Mouse (Mus musculus) neural tube, embryonic 10.5 days (tissue): Measurements from ENCODE around the gene Adgrg3.

Source experiments
- DNase-seq: peaks from one replicate; pipeline ENCODE4 v3.0.0-alpha.2; 2017; ENCODE audit warnings: low spot score; ENCODE audit errors: extremely low spot score

Gene Adgrg3

GRCm38 (mm10) chr8:95017451-95017850 lies at the start of gene Adgrg3:
Gene Adgrg3 (plus strand): TSS chr8:95017692.
- DNase-seq = no peak

DNA sequence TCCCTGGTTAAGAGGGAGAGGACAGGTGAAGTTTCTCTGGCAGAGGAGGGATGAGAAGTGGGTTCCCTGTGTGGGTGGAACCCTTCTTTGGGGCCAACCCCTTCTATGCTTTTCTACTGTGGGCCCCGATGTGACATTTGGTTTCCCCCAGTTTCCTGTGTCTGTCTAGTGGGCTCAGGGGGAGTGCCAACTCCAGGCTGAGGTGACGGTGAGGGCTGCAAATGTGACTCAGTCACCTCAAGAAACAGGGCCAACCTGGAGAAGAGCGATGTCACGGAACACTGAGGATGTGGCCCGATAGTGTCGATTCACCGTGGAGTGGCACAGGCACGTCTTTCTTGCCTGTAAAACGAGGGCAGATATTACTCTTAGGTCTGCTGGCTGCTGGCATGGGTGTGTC lies 44.2 kb upstream of the Adgrg3 start:
- DNase-seq = no peak

DNA sequence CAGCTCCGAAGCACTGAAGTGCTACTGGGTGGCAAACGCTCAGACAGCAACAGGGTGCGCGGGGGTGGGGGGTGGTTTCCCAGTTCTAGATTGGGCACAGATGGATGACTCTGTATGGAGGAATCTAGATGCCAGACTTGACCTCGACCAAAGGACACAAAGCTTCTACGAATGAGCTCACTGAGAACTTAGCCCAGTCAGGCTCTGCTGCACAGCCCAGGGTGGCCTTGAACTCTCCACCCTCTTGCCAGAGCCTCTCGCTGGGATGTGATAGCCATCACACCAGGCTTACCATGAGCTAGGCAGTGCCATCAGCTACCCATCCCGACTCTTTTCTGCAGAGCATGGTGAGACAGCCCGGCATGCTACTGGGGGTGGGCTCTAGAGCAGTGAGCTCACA lies 43.7 kb upstream of the Adgrg3 start:
- no peak for DNase-seq

GRCm38 (mm10) chr8:94974467-94975165 lies 42.9 kb upstream of the Adgrg3 start, which contains the start of gene Adgrg1:
Gene Adgrg1 (plus strand): TSS chr8:94974751.
- DNase-seq = no peak

GRCm38 (mm10) chr8:94976651-94977417 lies 40.7 kb upstream of the Adgrg3 start:
- no peak for DNase-seq

GRCm38 (mm10) chr8:94978131-94978530 lies 39.4 kb upstream of the Adgrg3 start:
- no peak for DNase-seq

DNA sequence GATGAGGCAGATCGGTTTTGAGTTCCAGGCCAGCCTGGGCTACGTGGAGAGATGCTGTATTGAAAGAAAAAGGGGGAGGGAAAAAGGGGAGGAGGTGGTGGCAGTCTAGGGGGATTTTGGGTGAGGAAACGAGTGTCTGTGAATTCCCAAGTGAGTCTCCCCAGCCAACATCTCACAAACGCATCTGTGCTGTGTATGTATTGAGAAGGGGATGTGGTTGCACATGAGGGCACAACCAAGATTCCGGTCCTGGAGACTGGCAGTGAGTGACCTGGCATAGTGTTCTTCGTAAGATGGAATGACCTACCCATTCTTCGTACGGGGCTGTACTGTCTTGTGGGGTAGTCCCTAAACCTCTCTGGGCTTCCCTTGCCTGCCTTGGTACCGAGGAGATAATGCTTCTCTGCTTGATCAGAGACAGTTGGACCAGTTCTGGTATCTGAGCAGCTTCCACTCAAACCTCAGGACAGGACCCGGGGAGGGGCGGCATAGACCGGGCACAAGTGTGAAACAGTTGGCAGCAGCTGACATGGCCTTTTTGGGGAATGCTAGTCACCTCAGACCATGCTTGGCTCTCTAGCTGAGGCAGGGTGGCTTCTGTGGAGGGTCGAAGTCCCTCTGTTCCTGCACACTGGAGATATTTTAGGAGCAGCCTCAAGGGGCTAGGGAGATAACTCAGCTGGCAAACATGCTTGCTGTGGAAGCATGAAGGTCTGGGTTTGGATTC lies 38.7 kb upstream of the Adgrg3 start:
- DNase-seq = no peak

- no peak for DNase-seq
Measured at GRCm38 (mm10) chr8:94980176-94980575, 37.3 kb upstream of the Adgrg3 start.

DNA sequence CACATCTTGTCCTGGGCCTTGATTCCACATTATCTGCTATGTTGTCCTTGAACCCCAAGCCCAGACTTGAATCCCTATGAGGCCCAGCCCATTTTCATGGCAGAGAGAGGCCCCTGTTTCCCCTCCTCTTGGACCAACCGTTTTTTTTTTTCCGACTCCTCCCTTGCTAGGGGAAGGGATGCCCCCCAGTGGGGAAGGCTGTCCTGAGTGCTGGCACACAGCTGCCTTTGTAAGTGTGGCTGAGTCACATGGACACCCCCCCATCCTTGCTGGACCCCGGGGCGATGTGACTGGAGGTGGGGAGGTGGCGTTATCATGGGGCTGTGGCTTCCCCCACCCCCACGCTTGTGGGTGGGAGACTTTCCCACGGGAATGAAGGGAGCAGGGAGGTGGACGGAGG lies 36.5 kb upstream of the Adgrg3 start:
- DNase-seq = no peak

GRCm38 (mm10) chr8:94981848-94982247 lies 35.6 kb upstream of the Adgrg3 start:
- DNase-seq = no peak

- DNase-seq = no peak
Measured at GRCm38 (mm10) chr8:94983146-94983545, 34.3 kb upstream of the Adgrg3 start.

DNA sequence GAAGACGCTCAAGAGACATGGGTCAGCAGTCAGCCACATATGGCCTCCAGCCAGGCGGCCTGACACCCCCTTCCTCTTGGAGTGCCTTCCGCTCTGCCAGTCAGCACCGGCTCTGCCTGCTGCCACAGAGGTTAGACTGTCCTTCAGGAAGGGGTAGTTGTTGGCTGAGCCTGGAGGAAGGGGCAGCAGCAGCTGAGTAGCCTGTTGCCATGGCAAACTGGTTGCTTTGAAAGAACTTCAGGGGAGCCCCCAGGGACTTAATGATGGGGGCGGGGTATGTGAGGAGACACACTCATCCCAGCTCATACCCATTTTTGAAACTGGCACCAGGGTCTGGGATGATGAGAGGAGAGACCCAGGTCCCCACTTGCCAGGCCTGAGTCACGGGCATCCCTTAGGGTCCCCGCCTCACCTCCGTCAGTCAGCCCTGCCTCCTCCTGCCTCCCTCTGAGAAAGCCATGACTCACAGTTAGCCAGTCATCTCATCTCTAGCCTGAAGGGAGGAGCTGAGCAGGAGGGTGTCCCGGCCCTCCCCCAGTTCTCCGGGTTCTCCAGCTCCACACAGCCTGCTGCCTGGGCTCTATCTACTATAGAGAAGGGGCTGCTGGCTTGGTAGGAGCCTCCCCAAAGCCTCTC lies 33.5 kb upstream of the Adgrg3 start:
- DNase-seq = no peak

DNA sequence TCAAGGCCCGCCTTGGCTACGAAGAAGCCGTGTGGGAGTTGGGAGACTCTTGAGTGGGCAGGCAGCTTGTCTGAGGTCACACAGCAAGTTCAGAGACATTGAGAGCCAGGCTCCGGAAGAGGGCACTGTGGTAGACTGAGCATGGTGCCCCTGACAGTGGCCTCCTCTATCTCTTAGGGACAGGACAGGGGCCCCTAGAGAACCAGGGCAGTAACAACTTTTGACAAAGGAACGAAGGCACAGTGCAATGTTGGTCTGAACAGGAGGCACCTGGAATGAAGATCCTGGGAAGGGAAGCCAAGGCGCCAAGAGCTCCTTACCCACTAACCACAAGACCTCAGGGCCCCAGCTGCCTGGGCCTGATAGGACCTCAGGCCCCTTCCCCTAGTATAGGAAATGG lies 32.5 kb upstream of the Adgrg3 start:
- no peak for DNase-seq

GRCm38 (mm10) chr8:94986676-94987075 lies 30.8 kb upstream of the Adgrg3 start:
- DNase-seq = no peak

- DNase-seq = no peak
Measured at GRCm38 (mm10) chr8:94987553-94987952, 29.9 kb upstream of the Adgrg3 start.

DNA sequence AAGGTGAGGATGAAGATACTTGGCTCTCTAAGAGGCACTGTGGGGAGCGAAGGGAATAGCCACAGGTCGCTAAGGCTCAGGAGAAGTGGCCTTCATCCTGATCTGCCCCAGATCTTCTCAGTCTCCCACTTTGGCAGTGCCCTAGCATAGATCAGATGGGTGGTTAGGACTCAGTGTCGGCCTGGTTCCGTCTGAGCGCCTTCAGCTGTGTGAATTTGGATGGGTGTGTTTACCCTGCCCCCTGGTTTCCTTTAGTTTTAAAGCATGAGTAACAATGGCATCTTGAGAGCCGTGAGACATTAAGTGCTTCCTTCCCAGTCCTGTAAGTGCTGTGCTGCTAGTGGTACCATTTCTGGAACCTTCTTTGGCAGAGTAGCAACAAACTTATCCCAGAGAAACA lies 28.9 kb upstream of the Adgrg3 start:
- no peak for DNase-seq

GRCm38 (mm10) chr8:94989711-94990110 lies 27.8 kb upstream of the Adgrg3 start:
- no peak for DNase-seq

- DNase-seq = no peak
Measured at GRCm38 (mm10) chr8:94990598-94991453, 26.7 kb upstream of the Adgrg3 start.

GRCm38 (mm10) chr8:94991454-94991994 lies 26.0 kb upstream of the Adgrg3 start:
- DNase-seq = no peak

- no peak for DNase-seq
Measured at GRCm38 (mm10) chr8:94992010-94992409, 25.5 kb upstream of the Adgrg3 start.
